Mouse (Mus musculus) common myeloid progenitor, adult 5-6 weeks (primary cell): ENCODE results near the gene Uri1. TPM values are rescaled to one million over a fixed set of nuclear protein-coding genes. Genes with fewer than 3 reads are reported as not detected.

Experiments used
- ATAC-seq: replicated peaks from 2 replicates; pipeline ENCODE4 v1.8.0; 2016; ENCODE audit warnings: low read depth, mild to moderate bottlenecking, moderate TSS enrichment, inconsistent platforms; ENCODE audit not compliant: poor library complexity, severe bottlenecking
- total RNA-seq: library from RNA; stranded (forward); fragments of 200-1000, 187-1606 nt; gene quantifications from 2 replicates; pipeline ENCODE4 v1.2.3, GENCODE M21; 2017

Uri1 gene
- total RNA-seq, 1 experiment from 2014 or later = 70.1 TPM

DNA sequence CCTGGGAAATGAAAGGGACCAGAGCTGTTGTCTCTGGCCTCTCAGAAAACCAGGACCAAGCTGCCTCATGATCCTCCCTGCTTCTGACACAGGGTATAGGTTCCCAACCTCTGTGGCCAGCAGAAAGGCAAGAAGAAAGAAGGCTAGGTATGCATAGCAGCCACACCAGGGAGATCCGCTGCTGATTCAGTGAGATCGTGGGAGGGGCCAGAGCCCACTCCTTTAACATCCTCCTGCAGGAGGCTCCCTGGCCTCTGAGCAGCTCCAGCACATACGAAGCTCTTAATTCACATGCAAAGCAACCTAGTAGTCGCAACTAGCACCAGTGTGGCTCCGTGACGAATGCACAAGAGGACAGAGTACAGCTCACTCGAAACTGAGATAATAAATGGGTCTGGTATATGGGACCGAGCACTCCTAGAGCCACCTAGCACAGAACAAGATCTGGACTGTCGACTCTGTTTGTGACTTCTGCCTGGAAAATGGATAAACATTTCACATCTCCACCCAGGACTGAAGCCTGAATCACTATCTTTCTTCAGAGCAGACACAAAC is 89.5 kb downstream of the Uri1 start:
- ATAC-seq = no peak

DNA sequence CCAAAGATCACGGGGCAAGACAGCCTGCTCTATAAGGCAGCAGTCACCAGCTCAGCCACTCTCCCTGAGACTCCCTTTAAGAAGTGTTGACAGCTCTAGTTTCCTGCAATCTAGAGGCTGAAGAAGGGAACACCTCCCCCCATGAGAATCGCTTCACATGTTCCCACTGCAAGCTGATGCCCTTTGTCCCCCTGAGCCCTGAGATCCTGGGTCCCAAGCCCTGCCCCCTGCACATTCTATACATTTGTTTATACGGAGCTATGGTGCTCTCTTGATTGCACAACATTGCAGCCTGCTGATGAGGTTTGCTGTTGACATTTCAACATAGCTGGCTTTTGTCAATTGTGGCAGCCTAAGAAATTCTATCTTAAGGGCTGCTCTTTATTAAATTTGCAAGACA is 91.7 kb downstream of the Uri1 start:
- ATAC-seq = no peak

DNA sequence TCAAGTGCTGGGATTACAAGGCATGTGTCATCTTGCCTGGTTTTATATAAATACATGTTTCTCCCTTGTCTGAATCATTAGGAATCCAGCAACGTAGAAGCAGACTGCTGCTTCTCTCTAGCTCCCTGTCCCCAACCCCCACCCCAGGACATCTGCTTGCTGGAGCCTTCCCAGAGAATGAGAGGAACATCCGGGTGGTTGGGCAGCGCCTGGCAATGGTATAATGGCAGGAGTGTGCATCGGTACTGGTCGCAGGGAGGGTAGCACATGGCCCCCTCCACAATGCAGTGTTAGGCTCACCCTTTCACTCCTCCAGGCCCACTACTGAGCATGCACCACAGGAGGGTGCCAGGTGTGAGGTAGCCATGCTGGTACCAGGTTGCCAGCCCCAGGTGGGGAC is 93.6 kb downstream of the Uri1 start:
- ATAC-seq = no peak

DNA sequence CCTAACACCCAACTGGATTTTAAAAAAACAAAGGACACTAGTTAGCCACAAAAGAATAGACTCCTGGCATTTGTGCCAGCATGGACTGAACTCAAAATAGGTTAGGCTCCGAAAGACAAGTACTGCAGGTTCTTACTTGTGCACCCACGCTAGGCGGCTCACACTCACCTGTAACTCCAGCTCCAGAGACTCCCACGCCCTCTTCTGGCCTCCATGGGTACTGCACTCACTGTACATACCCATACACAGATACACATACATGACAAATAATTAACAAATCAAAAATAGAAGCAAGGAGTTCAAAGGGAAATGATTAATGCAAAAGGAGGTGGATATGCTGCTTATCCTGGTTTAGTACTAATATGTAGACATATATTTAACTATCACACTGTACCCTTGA is 100.4 kb downstream of the Uri1 start:
- no peak for ATAC-seq

DNA sequence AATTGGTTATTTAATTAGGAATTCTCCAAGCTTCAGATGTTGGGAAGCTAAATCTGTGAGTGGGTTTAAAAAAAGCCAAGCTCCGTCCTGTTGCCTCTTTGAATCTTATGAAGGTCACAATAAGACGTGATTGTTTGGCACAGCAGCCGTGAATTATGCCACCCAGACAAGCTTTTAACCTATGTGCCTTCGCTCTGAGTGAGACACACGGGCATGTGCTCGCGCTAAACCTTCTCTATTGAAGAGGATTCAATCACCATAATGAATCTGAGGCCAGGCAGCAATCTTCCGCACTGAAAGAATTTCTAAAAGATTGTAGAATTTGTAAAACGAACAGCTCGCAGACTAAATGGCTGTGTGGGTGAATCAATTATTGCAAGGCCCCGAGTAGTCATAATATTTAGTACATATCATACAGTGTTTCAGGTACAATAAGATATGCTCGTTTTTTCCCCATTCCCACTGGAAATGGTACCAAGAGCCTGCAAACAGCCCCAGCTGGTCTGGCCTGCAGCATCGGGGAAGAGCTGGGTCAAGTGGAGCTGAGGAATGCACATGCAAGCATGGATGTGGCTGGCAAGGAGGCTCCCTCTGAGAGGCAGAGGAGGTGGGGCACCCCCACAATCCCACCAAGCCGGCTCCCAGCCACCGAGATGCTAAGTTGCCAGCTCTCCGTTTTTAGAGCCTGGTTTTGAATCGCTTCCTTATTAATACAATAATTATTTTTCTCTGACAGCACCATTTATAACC is 101.5 kb downstream of the Uri1 start:
- ATAC-seq = no peak

DNA sequence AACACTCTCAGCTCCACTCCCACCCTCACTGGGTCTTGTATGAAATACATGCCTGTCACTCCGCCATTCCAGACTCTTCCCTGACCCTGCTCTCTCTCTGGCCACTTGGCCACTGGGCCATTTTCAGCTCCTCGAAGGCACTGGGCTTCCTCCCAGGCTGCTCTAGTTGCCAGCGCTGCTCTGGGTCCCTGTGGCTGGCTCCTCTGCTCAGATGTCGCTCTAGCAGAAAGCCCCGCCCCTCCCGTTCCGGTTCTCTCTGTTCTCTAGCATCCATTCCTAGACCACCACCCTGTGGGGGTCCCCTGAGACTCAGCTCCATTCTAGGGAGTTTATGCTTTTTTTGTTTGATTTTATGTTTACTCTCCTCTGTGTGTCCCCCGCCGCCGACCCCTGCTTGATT is 104.4 kb downstream of the Uri1 start:
- ATAC-seq = no peak

DNA sequence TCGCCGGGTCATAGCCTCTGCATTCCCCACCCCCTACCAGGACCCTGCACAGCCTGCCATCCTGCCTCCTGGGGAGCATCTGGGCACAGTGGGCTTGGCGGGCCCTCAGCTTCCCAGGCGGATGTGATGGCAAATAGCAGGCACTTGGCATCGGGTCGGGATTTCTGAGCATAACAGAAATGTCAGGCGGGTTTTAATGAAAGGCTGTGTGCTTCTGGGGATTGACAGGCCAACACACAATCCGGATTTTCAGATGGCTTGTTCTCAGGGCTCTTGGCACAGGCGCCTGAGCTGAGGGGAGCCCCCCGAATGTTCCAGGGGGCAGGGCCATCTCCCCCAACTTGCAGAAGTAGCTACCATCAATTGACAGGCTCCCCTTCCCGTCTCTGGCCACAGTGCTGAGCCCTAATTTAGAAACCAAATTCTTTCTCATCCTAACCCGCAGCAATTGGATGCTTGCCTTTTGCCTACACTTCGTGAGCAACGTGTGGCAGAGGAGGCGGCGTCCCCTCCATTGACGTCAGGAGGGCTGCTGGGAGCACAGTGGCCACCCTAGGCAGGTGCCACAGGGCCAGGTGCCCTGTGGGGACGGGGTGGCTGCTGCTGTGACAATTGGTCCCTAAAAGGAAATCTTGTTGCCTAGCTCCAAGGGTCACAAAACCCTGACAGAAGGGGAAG is 106.5 kb downstream of the Uri1 start:
- no peak for ATAC-seq

DNA sequence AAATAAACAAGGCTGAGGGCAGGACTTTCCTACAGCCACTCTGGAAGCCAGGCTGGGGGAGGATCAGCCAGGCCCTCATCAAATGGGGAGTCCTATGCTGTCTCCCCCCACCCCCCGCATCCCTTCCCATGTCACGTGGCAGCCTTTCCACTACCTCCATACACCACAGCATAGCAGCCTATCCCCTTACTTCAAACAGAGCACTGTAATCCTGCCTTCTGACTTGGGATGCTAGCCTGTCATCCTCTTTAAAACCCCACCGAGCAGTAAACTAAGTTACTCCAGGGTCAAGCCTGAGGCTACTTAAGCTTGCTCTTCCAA is 111.6 kb downstream of the Uri1 start:
- no peak for ATAC-seq

DNA sequence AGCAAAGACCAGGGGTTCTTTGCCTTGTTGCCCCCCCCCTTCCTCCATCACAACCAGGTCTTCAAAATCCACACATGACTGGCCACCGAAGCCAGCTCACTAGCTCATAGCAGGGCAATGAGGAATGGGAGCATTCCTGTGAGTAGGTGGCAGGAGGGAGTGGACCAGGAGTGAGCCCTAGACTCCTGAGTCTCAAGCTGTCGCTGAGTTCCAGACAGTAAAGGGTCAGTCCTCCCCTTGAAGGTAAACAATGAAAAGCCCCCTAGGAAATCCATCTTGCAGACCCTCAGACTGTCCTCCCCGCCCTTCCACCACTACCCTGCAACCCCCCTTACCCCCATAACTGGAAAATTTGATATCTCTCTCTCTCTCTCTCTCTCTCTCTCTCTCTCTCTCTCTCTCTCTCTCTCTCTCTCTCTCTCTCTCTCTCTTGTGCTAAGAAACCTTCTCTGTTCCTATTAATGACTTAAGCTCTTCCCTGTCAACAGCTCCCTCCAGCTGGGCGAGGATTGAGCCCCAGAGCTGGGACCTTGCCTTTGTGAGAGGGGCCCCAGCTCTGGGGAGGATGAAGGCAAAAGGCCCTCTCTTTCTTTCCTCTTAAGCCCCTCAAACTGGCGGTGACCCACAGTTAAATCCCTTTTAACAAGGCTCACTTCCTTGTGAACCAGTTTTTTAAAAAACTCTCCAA is 112.1 kb downstream of the Uri1 start:
- ATAC-seq = no peak

DNA sequence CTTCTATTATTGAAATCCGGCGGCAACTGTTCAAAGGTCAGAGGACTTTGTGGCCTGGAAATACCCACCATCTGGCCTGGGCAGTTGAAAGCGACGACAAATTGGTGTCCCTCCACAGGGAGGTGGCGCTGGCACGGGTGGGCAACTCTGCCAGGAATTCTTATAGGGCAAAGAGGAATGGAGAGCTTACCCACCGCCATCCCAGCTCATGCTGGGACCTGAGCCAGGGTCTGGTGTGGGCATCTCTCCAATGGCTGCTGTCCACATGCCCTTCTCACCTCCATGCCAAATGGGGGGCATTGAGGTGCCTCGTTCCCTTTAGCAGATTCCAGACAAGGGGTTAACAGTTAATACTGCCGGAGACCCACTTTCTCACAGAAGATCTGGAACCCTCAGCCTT is 113.2 kb downstream of the Uri1 start:
- ATAC-seq = no peak

Other genes with a start within 250 kb of the Uri1 start
- gene Zfp536, start 249.9 kb downstream of the Uri1 start, total RNA-seq = not detected in 2 replicates
- 36.2 and 40.1 TPM in 2 replicates for gene Ccne1, start 84.0 kb upstream of the Uri1 start, total RNA-seq
- gene 1600014C10Rik, start 159.7 kb upstream of the Uri1 start, total RNA-seq = 12.0 and 15.2 TPM in 2 replicates
- 0.27 and 0.34 TPM in 2 replicates for gene Plekhf1, start 204.5 kb upstream of the Uri1 start, total RNA-seq
- 35.9 and 38.9 TPM in 2 replicates for gene Pop4, start 247.9 kb upstream of the Uri1 start, total RNA-seq